Mouse (Mus musculus): ENCODE data around the gene Gfi1.

- TF ChIP-seq CTCF (IDR thresholded peaks at IDR 0.05; ENCODE audit: insufficient read depth, low read length) (no peak), POLR2A (IDR thresholded peaks at IDR 0.05; ENCODE audit: borderline replicate concordance, extremely low read depth, low read depth, low read length) (no peak)
Measured at GRCm38 (mm10) chr5:107688499-107688866, 37.4 kb downstream of the Gfi1 start.
